Mouse (Mus musculus): Measurements from ENCODE around the gene Ccdc124. TPM values are rescaled to one million over a fixed set of nuclear protein-coding genes. Genes with fewer than 3 reads are reported as not detected.

Gene Ccdc124
- polyA plus RNA-seq, 1 experiment from 2014 or later = 61.7 TPM

DNA sequence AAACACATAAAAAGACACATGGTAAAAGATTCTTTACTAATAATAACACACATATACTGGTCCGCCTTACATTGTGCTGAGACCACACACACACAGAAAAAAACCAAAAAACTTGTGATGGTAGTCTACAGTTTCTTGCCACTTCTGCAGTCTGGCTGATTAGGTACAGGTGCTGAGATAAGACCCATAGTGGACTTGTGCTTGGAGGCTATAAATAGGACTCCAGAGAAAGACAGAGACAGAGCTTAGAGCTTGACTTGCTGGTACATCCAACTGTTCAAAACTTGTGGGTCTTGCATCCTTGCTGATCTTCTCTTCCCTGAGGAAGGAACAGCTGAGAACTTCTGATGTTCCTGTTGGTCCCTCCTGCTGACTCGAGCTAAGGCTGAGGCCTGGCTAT is 33.8 kb upstream of the Ccdc124 start:
- Histone ChIP-seq H3K9me3 (ENCODE audit: control insufficient read depth) (no peaks in the 10 kb centered on the region), H3K9ac (ENCODE audit: low read depth, low read length) (no peak overlapping the region), H3K4me2 (replicated peaks; ENCODE audit: low read depth) (no peak overlapping the region), H3K4me3 (ENCODE audit: low read depth, low read length) (no peak overlapping the region), H3K36me3 (ENCODE audit: control insufficient read depth, insufficient read depth) (peaks cover 17% of the 10 kb centered on the region), H3K27ac (ENCODE audit: low read depth, low read length) (no peak overlapping the region), H3K4me1 (replicated peaks; ENCODE audit: control insufficient read depth, insufficient read depth, low read length) (no peaks in the 10 kb centered on the region; the same call in 1 of the 2 replicates), H3K27me3 (replicated peaks; ENCODE audit: control insufficient read depth, insufficient read depth, low read length) (no peaks in the 10 kb centered on the region)
- no peak for TF ChIP-seq CTCF (IDR thresholded peaks at IDR 0.05; ENCODE audit: low read depth)
- ATAC-seq = no peak
- WGBS = 89% methylated on average over 2 of the region's 2 CpGs

DNA sequence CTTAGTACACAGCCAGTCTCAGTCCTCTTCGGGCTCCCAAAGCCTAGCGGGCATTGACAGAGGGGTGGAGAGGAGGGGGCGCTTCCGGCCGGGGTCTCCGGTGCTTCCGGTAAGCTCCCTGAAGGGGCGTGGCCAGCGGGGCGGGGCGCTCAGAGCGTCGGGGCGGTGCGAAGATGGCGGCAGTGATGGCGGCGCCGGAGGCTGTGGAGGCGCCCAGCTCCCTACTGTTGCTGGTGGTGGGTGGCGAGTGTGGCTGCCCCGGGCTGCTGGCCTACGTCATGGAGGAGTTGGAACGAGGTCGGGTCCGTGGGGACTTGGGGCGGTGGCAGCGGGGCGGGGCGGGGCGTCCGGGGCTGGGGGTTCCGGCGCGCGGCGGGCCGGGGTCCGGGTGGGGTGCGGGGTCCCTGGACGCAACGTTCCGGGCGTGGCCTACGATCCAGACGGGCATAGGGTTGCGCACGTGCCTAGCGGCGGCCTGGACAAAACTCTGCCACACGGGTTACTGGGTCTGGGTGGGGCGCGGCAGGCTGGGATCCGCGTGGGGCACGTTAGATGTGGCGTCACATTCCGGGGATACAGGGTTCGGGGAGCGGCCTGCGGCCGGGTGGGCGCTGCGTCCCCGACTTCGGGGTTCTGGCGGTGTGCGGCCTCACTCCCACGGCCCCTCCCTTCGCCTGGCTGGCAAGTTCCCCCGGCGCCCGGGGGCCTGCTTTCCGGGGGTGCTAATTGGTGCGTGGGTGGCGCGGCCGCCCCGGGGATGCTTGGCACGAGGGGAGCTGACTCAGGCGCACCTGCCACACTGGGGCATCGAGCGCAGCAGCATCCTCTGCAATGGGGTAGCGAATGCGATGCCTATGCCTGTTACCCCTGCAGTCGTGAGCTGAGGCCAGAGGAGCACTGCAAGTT is 32.3 kb upstream of the Ccdc124 start, which contains the start of gene Map1s:
TSS of gene Map1s (plus strand) at position 102 of the 906 bp plus-strand sequence.
- Histone ChIP-seq H3K36me3 (ENCODE audit: control insufficient read depth, insufficient read depth) (peaks cover 3% of the 10 kb centered on the region; the same call in 1 of the 2 replicates), H3K27ac (ENCODE audit: low read depth, low read length) (peak within 1 kb of the TSS; percentile 68), H3K27me3 (replicated peaks; ENCODE audit: control insufficient read depth, insufficient read depth, low read length) (no peaks in the 10 kb centered on the region), H3K4me2 (replicated peaks; ENCODE audit: low read depth) (peak within 1 kb of the TSS; percentile 96), H3K9ac (ENCODE audit: low read depth, low read length) (peak within 1 kb of the TSS; percentile 81), H3K9me3 (ENCODE audit: control insufficient read depth) (no peaks in the 10 kb centered on the region), H3K4me3 (ENCODE audit: low read depth, low read length) (peak within 1 kb of the TSS; percentile 88), H3K4me1 (replicated peaks; ENCODE audit: control insufficient read depth, insufficient read depth, low read length) (no peaks in the 10 kb centered on the region; the same call in 1 of the 2 replicates)
- under 1% methylated on average over 79 of the region's 86 CpGs for WGBS
- TF ChIP-seq CTCF (IDR thresholded peaks at IDR 0.05; ENCODE audit: low read depth) = no peak
- peak; percentile 74 for ATAC-seq

DNA sequence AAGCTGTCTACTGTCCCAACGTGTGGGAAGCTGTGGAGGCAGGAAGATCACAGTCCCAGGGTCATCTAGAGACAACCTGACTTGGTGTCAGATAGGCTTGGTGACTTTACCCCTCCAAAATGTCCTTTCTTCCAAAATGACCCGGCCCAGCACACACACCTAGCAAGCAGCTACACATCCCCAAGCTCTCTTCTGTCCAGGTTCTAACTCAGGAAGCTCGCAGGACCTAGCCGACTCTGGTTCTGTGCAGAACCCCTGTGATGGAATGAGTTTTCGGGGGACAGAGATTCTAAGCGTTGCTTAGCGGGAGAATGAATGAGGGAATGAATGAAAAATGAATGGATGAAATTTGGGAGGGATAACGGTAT is 31.7 kb upstream of the Ccdc124 start:
- H3K27ac ChIP-seq (ENCODE audit: low read depth, low read length) = no peak overlapping the region
- no peaks in the 10 kb centered on the region for H3K36me3 ChIP-seq (ENCODE audit: control insufficient read depth, insufficient read depth)
- H3K9ac ChIP-seq (ENCODE audit: low read depth, low read length) = peak overlapping the region; percentile 81; the same call in 1 of the 2 replicates
- no peak for TF ChIP-seq CTCF (IDR thresholded peaks at IDR 0.05; ENCODE audit: low read depth)
- 15% methylated on average over 8 of the region's 8 CpGs for WGBS
- no peaks in the 10 kb centered on the region; the same call in 1 of the 2 replicates for H3K4me1 ChIP-seq (replicated peaks; ENCODE audit: control insufficient read depth, insufficient read depth, low read length)
- H3K4me3 ChIP-seq (ENCODE audit: low read depth, low read length) = peak overlapping the region; percentile 88
- ATAC-seq = 0 out of 2 replicates have a peak, but pooled peaks have one; percentile 11
- no peaks in the 10 kb centered on the region for H3K9me3 ChIP-seq (ENCODE audit: control insufficient read depth)
- no peaks in the 10 kb centered on the region for H3K27me3 ChIP-seq (replicated peaks; ENCODE audit: control insufficient read depth, insufficient read depth, low read length)
- H3K4me2 ChIP-seq (replicated peaks; ENCODE audit: low read depth) = peak overlapping the region; percentile 96

DNA sequence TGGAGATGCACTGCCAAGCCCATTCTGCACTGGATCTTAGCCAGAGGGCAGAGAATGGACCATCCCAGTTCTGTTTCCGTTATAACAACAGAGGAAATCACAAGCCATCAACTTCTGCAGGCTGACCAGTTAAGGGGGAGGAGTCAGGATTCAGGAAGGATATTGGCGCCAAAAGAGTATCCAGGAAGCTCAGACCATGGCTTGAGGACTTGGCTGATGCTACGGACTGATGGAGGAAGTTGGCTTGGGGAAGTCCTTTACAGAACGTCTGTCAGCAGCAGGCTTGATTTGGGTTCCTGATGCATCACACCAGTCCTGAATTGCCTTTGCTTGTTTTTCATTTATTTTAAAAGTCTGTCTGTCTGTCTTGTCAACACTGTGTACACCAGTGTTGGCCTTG is 30.8 kb upstream of the Ccdc124 start:
- Histone ChIP-seq H3K27me3 (replicated peaks; ENCODE audit: control insufficient read depth, insufficient read depth, low read length) (no peaks in the 10 kb centered on the region), H3K36me3 (ENCODE audit: control insufficient read depth, insufficient read depth) (no peaks in the 10 kb centered on the region), H3K4me2 (replicated peaks; ENCODE audit: low read depth) (no peak overlapping the region), H3K27ac (ENCODE audit: low read depth, low read length) (no peak overlapping the region), H3K9me3 (ENCODE audit: control insufficient read depth) (no peaks in the 10 kb centered on the region), H3K9ac (ENCODE audit: low read depth, low read length) (no peak overlapping the region), H3K4me1 (replicated peaks; ENCODE audit: control insufficient read depth, insufficient read depth, low read length) (no peaks in the 10 kb centered on the region; the same call in 1 of the 2 replicates), H3K4me3 (ENCODE audit: low read depth, low read length) (no peak overlapping the region)
- TF ChIP-seq CTCF (IDR thresholded peaks at IDR 0.05; ENCODE audit: low read depth) = no peak
- ATAC-seq = no peak
- 45% methylated on average over 4 of the region's 4 CpGs for WGBS

DNA sequence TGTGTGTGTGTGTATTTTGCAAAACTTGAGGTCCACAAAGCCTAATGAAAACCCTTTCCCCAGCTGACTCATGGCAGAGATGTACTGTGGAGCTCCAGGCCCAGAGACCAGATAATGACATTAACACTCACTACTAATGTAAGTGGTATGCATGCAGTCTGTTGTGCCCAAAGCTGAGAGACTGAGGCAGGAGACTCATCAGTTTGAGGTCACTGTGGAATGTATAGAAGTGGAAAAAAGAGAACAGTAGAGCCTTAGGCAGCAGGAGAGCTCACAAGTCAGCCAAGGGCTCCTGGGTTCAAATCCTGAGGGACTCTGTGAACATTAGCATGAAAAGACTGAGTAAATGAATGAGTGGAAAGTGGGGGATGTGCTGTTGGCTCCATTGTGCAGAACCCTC is 29.8 kb upstream of the Ccdc124 start:
- H3K4me1 ChIP-seq (replicated peaks; ENCODE audit: control insufficient read depth, insufficient read depth, low read length) = no peaks in the 10 kb centered on the region; the same call in 1 of the 2 replicates
- no peaks in the 10 kb centered on the region for H3K36me3 ChIP-seq (ENCODE audit: control insufficient read depth, insufficient read depth)
- no peaks in the 10 kb centered on the region for H3K9me3 ChIP-seq (ENCODE audit: control insufficient read depth)
- no peak overlapping the region for H3K27ac ChIP-seq (ENCODE audit: low read depth, low read length)
- no peak overlapping the region for H3K9ac ChIP-seq (ENCODE audit: low read depth, low read length)
- H3K27me3 ChIP-seq (replicated peaks; ENCODE audit: control insufficient read depth, insufficient read depth, low read length) = no peaks in the 10 kb centered on the region
- H3K4me2 ChIP-seq (replicated peaks; ENCODE audit: low read depth) = no peak overlapping the region
- H3K4me3 ChIP-seq (ENCODE audit: low read depth, low read length) = no peak overlapping the region
- ATAC-seq = no peak
- no peak for TF ChIP-seq CTCF (IDR thresholded peaks at IDR 0.05; ENCODE audit: low read depth)

DNA sequence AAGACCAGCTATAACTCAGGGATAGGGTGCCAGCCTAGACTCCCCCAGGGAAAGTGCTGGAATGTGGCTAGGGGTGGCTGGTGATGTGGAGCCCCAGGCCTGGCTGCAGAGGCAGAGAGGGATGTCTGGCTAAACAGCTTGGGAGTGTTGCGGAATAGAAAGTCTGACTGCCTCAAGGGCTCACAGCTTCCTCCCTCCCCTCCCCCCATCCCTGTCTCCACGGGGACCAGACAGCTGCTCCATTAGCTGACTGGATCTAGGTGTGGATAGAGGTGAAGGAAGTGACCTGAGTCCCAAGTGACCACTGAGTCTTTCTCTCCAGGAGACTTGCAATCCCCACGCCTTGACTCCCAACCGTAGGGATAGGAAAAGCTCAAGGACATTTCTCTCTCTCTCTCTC is 29.4 kb upstream of the Ccdc124 start:
- Histone ChIP-seq H3K36me3 (ENCODE audit: control insufficient read depth, insufficient read depth) (no peaks in the 10 kb centered on the region), H3K4me3 (ENCODE audit: low read depth, low read length) (no peak overlapping the region), H3K27ac (ENCODE audit: low read depth, low read length) (no peak overlapping the region), H3K4me1 (replicated peaks; ENCODE audit: control insufficient read depth, insufficient read depth, low read length) (no peaks in the 10 kb centered on the region; the same call in 1 of the 2 replicates), H3K4me2 (replicated peaks; ENCODE audit: low read depth) (no peak overlapping the region), H3K9me3 (ENCODE audit: control insufficient read depth) (no peaks in the 10 kb centered on the region), H3K9ac (ENCODE audit: low read depth, low read length) (no peak overlapping the region), H3K27me3 (replicated peaks; ENCODE audit: control insufficient read depth, insufficient read depth, low read length) (no peaks in the 10 kb centered on the region)
- 32% methylated on average over 4 of the region's 4 CpGs for WGBS
- no peak for ATAC-seq
- no peak for TF ChIP-seq CTCF (IDR thresholded peaks at IDR 0.05; ENCODE audit: low read depth)

All from intestine, postnatal 0 days (tissue).